Mouse (Mus musculus) erythroblast, embryonic 14.5 days (primary cell): ENCODE data around the gene Rab40c.

Experiments used
- GATA1 ChIP-seq: IDR thresholded peaks from 2 replicates; pipeline ENCODE4 v1.6.1; 2012; ENCODE audit warnings: low read length, inconsistent platforms, mixed read lengths
- TAL1 ChIP-seq: IDR thresholded peaks from 3 replicates; pipeline ENCODE4 v1.6.1; 2012; ENCODE audit warnings: low read length, inconsistent platforms, mixed read lengths

GRCm38 (mm10) chr17:25887467-25887866, 32.1 kb downstream of the Rab40c start:
- TF ChIP-seq TAL1 (no peak), GATA1 (no peak)
